Mouse (Mus musculus) MEL (cell line): ENCODE data around the gene Camkv. TPM values are rescaled to one million over a fixed set of nuclear protein-coding genes. Genes with fewer than 3 reads are reported as not detected.

ENCODE experiments used
- DNase-seq: peaks from one replicate; pipeline ENCODE4 v3.0.0; 2011; ENCODE audit warnings: low read depth, low spot score
- H3K27ac ChIP-seq: 2 replicates; pipeline ENCODE4 v1.5.1; 2012; ENCODE audit warnings: low read depth, mild to moderate bottlenecking, control low read depth, low read length, moderate library complexity; ENCODE audit not compliant: control insufficient read depth
- H3K27me3 ChIP-seq, 2 experiments: fragments of 150-350 bp in 1 of 2; sonication (generic) in 1 of 2; 2 replicates each; pipeline ENCODE4 v1.6.1; 2012; ENCODE audit warnings: low read length in 2 of 2, mild to moderate bottlenecking in 2 of 2, improper control_type of control experiment in 1 of 2, moderate library complexity in 1 of 2; ENCODE audit not compliant: insufficient read depth in 2 of 2, control insufficient read depth in 1 of 2
- H3K36me3 ChIP-seq, 2 experiments: 2 replicates each; pipeline ENCODE4 v1.6.1; 2012 to 2014; ENCODE audit warnings: low read length in 2 of 2, improper control_type of control experiment in 1 of 2, inconsistent platforms in 1 of 2, mild to moderate bottlenecking in 1 of 2; ENCODE audit not compliant: insufficient read depth in 2 of 2, control insufficient read depth in 1 of 2
- H3K4me1 ChIP-seq, 2 experiments: fragments of 150-350 bp in 1 of 2; sonication (generic) in 1 of 2; 2 replicates each; pipeline ENCODE4 v1.6.1; 2012; ENCODE audit warnings: low read length in 2 of 2, improper control_type of control experiment in 1 of 2, mild to moderate bottlenecking in 1 of 2; ENCODE audit not compliant: insufficient read depth in 2 of 2, control insufficient read depth in 1 of 2
- H3K4me3 ChIP-seq, 2 experiments: fragments of 150-350 bp in 1 of 2; sonication (generic) in 1 of 2; 2 replicates each; pipeline ENCODE4 v1.5.1; 2012; ENCODE audit warnings: low read depth in 2 of 2, low read length in 2 of 2, mild to moderate bottlenecking in 2 of 2, moderate library complexity in 2 of 2, control low read depth in 1 of 2, improper control_type of control experiment in 1 of 2; ENCODE audit not compliant: control insufficient read depth in 1 of 2, insufficient read depth in 1 of 2
- H3K79me2 ChIP-seq: 2 replicates; pipeline ENCODE4 v1.6.1; 2012; ENCODE audit warnings: mild to moderate bottlenecking, low read length, moderate library complexity; ENCODE audit not compliant: control insufficient read depth, poor library complexity, insufficient read depth
- H3K9ac ChIP-seq: 2 replicates; pipeline ENCODE4 v1.6.1; 2012; ENCODE audit warnings: low read depth, mild to moderate bottlenecking, control low read depth, low read length, moderate library complexity; ENCODE audit not compliant: control insufficient read depth, poor library complexity, severe bottlenecking
- H3K9me3 ChIP-seq: fragments of 150-350 bp; sonication (generic); replicated peaks from 2 replicates; pipeline ENCODE4 v1.6.1; 2012; ENCODE audit warnings: mild to moderate bottlenecking, low read length, improper control_type of control experiment, moderate library complexity; ENCODE audit not compliant: insufficient read depth
- BHLHE40 ChIP-seq: IDR thresholded peaks from 2 replicates; pipeline ENCODE4 v1.6.1; 2012; ENCODE audit warnings: low read depth, mild to moderate bottlenecking, inconsistent platforms, low read length, improper control_type of control experiment, borderline replicate concordance
- CHD1 ChIP-seq: IDR thresholded peaks from 2 replicates; pipeline ENCODE4 v1.6.1; 2012; ENCODE audit warnings: low read depth, mild to moderate bottlenecking, inconsistent platforms, low read length, improper control_type of control experiment
- CHD2 ChIP-seq: IDR thresholded peaks from 2 replicates; pipeline ENCODE4 v1.6.1; 2011; ENCODE audit warnings: low read length, improper control_type of control experiment
- EP300 ChIP-seq, 2 experiments: IDR thresholded peaks; 2 replicates each; pipeline ENCODE4 v1.6.1; 2011; ENCODE audit warnings: improper control_type of control experiment in 2 of 2, low read length in 2 of 2, low read depth in 1 of 2, mild to moderate bottlenecking in 1 of 2
- GABPA ChIP-seq: IDR thresholded peaks from 2 replicates; pipeline ENCODE4 v1.6.1; 2012; ENCODE audit warnings: low read depth, mild to moderate bottlenecking, inconsistent platforms, low read length, improper control_type of control experiment, moderate library complexity
- MAX ChIP-seq: IDR thresholded peaks from 2 replicates; pipeline ENCODE4 v1.6.1; 2011; ENCODE audit warnings: low read length, improper control_type of control experiment
- MAZ ChIP-seq: IDR thresholded peaks from 2 replicates; pipeline ENCODE4 v1.6.1; 2012; ENCODE audit warnings: low read depth, mild to moderate bottlenecking, inconsistent platforms, low read length, improper control_type of control experiment
- MXI1 ChIP-seq: IDR thresholded peaks from 2 replicates; pipeline ENCODE4 v1.6.1; 2011; ENCODE audit warnings: mild to moderate bottlenecking, low read depth, low read length, improper control_type of control experiment
- MYB ChIP-seq: IDR thresholded peaks from 2 replicates; pipeline ENCODE4 v1.6.1; 2011; ENCODE audit warnings: mild to moderate bottlenecking, low read depth, low read length, improper control_type of control experiment
- MYC ChIP-seq: IDR thresholded peaks from 2 replicates; pipeline ENCODE4 v1.6.1; 2011; ENCODE audit warnings: low read depth, mild to moderate bottlenecking, low read length, improper control_type of control experiment, moderate library complexity
- NELFE ChIP-seq: IDR thresholded peaks from 2 replicates; pipeline ENCODE4 v1.6.1; 2011; ENCODE audit warnings: low read depth, low read length, improper control_type of control experiment
- POLR2A ChIP-seq, 2 experiments: IDR thresholded peaks; 2 replicates each; pipeline ENCODE4 v1.6.1; 2011 to 2012; ENCODE audit warnings: low read length in 2 of 2, mild to moderate bottlenecking in 2 of 2, control low read depth in 1 of 2, improper control_type of control experiment in 1 of 2, low read depth in 1 of 2, moderate library complexity in 1 of 2; ENCODE audit not compliant: control insufficient read depth in 1 of 2, insufficient read depth in 1 of 2, poor library complexity in 1 of 2
- POLR2AphosphoS2 ChIP-seq: IDR thresholded peaks from 2 replicates; pipeline ENCODE4 v1.6.1; 2011; ENCODE audit warnings: low read length, improper control_type of control experiment
- POLR2AphosphoS5 ChIP-seq: IDR thresholded peaks from 2 replicates; pipeline ENCODE4 v1.6.1; 2012; ENCODE audit warnings: low read depth, borderline replicate concordance, mild to moderate bottlenecking, inconsistent platforms, low read length, moderate library complexity, mixed read lengths
- RCOR1 ChIP-seq: IDR thresholded peaks from 2 replicates; pipeline ENCODE4 v1.6.1; 2012; ENCODE audit warnings: low read depth, mild to moderate bottlenecking, inconsistent platforms, low read length, improper control_type of control experiment
- SIN3A ChIP-seq: IDR thresholded peaks from 2 replicates; pipeline ENCODE4 v1.6.1; 2012; ENCODE audit warnings: low read length, improper control_type of control experiment, inconsistent platforms
- SMC3 ChIP-seq: IDR thresholded peaks from 2 replicates; pipeline ENCODE4 v1.6.1; 2011; ENCODE audit warnings: low read depth, low read length, improper control_type of control experiment
- TAL1 ChIP-seq: IDR thresholded peaks from 2 replicates; pipeline ENCODE4 v1.6.1; 2012; ENCODE audit warnings: mild to moderate bottlenecking, inconsistent platforms, low read length, moderate library complexity, mixed read lengths
- TCF12 ChIP-seq: IDR thresholded peaks from 2 replicates; pipeline ENCODE4 v1.6.1; 2014; ENCODE audit warnings: low read depth, mild to moderate bottlenecking, inconsistent platforms, low read length, improper control_type of control experiment, moderate library complexity
- ZC3H11A ChIP-seq: IDR thresholded peaks from 2 replicates; pipeline ENCODE4 v1.6.1; 2012; ENCODE audit warnings: low read depth, mild to moderate bottlenecking, inconsistent platforms, low read length, improper control_type of control experiment
- ZNF384 ChIP-seq: IDR thresholded peaks from 2 replicates; pipeline ENCODE4 v1.6.1; 2012; ENCODE audit warnings: low read depth, mild to moderate bottlenecking, inconsistent platforms, low read length, improper control_type of control experiment
- polyA plus RNA-seq, 2 experiments: library from polyadenylated mRNA; stranded (reverse) in 1 of 2; unstranded in 1 of 2; fragments of >175 nt in 1 of 2; fragments of >200 nt in 1 of 2; gene quantifications; 2 replicates each; pipeline versions ENCODE4 v1.2.1 to v1.2.4; 2012; ENCODE audit warnings: low replicate concordance in 2 of 2, low read depth in 1 of 2; ENCODE audit not compliant: insufficient read length in 2 of 2, insufficient read depth in 1 of 2, missing spikeins in 1 of 2
- total RNA-seq: library from RNA; depleted of rRNA; stranded (reverse); fragments of 300-350 nt; gene quantifications from 2 replicates; pipeline ENCODE4 v1.2.3, GENCODE M21; 2012

Gene Camkv
- total and polyA plus RNA-seq, 3 experiments = 0.08 to 0.14 TPM; not detected in 1

- TF ChIP-seq CHD2 = no peak
Observed at GRCm38 (mm10) chr9:107966676-107967075, 31.2 kb downstream of the Camkv start (continued).

GRCm38 (mm10) chr9:107967437-107967836 is 32.0 kb downstream of the Camkv start:
- TF ChIP-seq POLR2AphosphoS2 (no peak), TAL1 (no peak), MXI1 (no peak), ZNF384 (no peak), SMC3 (no peak), ZC3H11A (no peak), GABPA (no peak)
- TF ChIP-seq, all 39 proteins: peak for 0
- no peaks in the 10 kb centered on the region for H3K79me2 ChIP-seq
- no peak for DNase-seq
- H3K36me3 ChIP-seq = peaks cover 8 to 16% of the 10 kb centered on the region in 2 experiments
- no peak overlapping the region for H3K4me3 ChIP-seq
- peaks cover 10 to 20% of the 10 kb centered on the region in 2 experiments; a peak in 3 of 4 replicates for H3K4me1 ChIP-seq
- no peak overlapping the region for H3K27ac ChIP-seq
- no peak overlapping the region for H3K9ac ChIP-seq
- no peaks in the 10 kb centered on the region for H3K27me3 ChIP-seq
- no peaks in the 10 kb centered on the region for H3K9me3 ChIP-seq

DNA sequence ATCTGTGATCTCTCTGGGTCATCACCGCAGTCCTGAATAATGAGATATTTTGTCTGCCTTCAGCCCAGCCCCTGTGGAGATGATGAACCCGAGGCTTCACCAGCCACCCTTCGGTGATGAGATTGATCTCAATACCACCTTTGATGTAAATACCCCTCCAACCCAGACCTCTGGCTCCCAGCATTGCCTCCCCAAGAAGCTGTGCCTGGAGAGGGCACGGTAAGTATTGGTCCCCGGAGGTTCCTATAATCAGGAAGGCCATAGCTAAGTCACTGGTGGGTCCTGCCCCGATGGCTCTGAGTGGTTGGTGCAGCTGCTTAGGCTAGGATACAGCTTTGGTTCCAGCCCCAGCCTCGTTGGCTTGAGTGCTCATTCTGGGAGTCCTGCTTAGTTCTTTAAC is 33.1 kb downstream of the Camkv start:
- no peaks in the 10 kb centered on the region for H3K9me3 ChIP-seq
- no peak for DNase-seq
- H3K27me3 ChIP-seq = no peaks in the 10 kb centered on the region
- H3K4me3 ChIP-seq = no peak overlapping the region
- no peaks in the 10 kb centered on the region for H3K79me2 ChIP-seq
- no peak overlapping the region for H3K9ac ChIP-seq
- H3K27ac ChIP-seq = no peak overlapping the region
- peaks cover 19 to 31% of the 10 kb centered on the region in 2 experiments for H3K4me1 ChIP-seq
- no peak for TF ChIP-seq POLR2A (IDR thresholded peaks at IDR 0.05; ENCODE audit: control insufficient read depth in 1 of 2, insufficient read depth in 1 of 2, low read depth in 1 of 2, low read length in 2 of 2, poor library complexity in 1 of 2)
- TF ChIP-seq NELFE = no peak
- TF ChIP-seq CHD2 = no peak
- no peak for TF ChIP-seq MYB
- H3K36me3 ChIP-seq = peaks cover 8 to 27% of the 10 kb centered on the region in 2 experiments

GRCm38 (mm10) chr9:107970311-107970710 is 34.8 kb downstream of the Camkv start:
- H3K27ac ChIP-seq = peak overlapping the region; percentile 94
- peaks cover 25 to 44% of the 10 kb centered on the region in 2 experiments for H3K4me1 ChIP-seq
- no peaks in the 10 kb centered on the region for H3K27me3 ChIP-seq
- no peak overlapping the region for H3K9ac ChIP-seq
- no peaks in the 10 kb centered on the region for H3K9me3 ChIP-seq
- no peaks in the 10 kb centered on the region for H3K79me2 ChIP-seq
- peaks cover 6 to 39% of the 10 kb centered on the region in 2 experiments for H3K36me3 ChIP-seq
- H3K4me3 ChIP-seq = no peak overlapping the region
- DNase-seq = no peak
- no peak for TF ChIP-seq MYC
- no peak for TF ChIP-seq POLR2A (IDR thresholded peaks at IDR 0.05; ENCODE audit: control insufficient read depth in 1 of 2, insufficient read depth in 1 of 2, low read depth in 1 of 2, low read length in 2 of 2, poor library complexity in 1 of 2)
- TF ChIP-seq RCOR1 = no peak
- no peak for TF ChIP-seq BHLHE40
- TF ChIP-seq GABPA = no peak
- no peak for TF ChIP-seq MAZ
- TF ChIP-seq MAX = no peak
- TF ChIP-seq POLR2AphosphoS5 = no peak
- TF ChIP-seq CHD1 = no peak
- no peak for TF ChIP-seq EP300 (IDR thresholded peaks at IDR 0.05; ENCODE audit: low read depth in 1 of 2, low read length in 2 of 2)
- TF ChIP-seq CHD2 = no peak
- TF ChIP-seq ZNF384 = no peak
- TF ChIP-seq SIN3A = no peak
- no peak for TF ChIP-seq TCF12
